Mouse (Mus musculus) megakaryocyte, embryonic 14.5 days (primary cell): ENCODE data around the gene Casq1.

ENCODE experiments used
- FLI1 ChIP-seq: IDR thresholded peaks from 2 replicates; pipeline ENCODE4 v1.6.1; 2012; ENCODE audit warnings: low read length, inconsistent platforms, mixed read lengths
- GATA1 ChIP-seq: IDR thresholded peaks from 3 replicates; pipeline ENCODE4 v1.6.1; 2012; ENCODE audit warnings: mixed read lengths, low read length, inconsistent platforms, borderline replicate concordance

- TF ChIP-seq FLI1, result no peak
- no peak for TF ChIP-seq GATA1
These were observed 746 bp upstream of the Casq1 start for GRCm38 (mm10) chr1:172220414-172220813.
